Mouse (Mus musculus) layer of hippocampus, postnatal 36 days (tissue): Measurements from ENCODE around the gene Rad1. TPM values are rescaled to one million over a fixed set of nuclear protein-coding genes. Genes with fewer than 3 reads are reported as not detected.
"Not testable (repeated sequence)": the region's sequence is repeated elsewhere in the genome, so short reads cannot be mapped to it uniquely, and the experiment has no call there.

ENCODE experiments used
- DNase-seq, 2 experiments: peaks; one replicate each; pipeline ENCODE4 v3.0.0; 2022
- total RNA-seq, 2 experiments: library from RNA; stranded (reverse); gene quantifications; 2 replicates each; pipeline ENCODE4 v1.2.3; 2021

The Rad1 gene
- total RNA-seq, 2 experiments from 2014 or later, result 12.7 to 13.5 TPM

DNA sequence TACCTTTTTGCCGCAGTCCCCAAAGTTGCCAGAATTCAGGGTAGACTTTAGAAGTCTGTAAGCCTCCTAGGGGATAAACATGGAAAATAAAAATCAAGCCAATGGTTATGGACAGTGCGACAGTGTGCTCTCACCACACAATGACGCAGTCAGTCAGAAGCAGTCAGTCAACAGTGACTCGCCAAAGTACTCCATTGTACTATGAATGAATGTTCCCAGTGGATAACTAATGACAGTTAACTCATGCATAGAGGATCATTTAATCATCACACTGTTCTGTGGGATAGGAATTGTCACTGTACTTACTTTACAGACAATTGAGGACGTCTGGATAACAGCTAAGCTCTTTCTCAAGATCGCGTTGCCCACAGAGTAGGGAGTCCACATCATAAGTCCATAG is 29.3 kb downstream of the Rad1 start:
- DNase-seq, result no peak

DNA sequence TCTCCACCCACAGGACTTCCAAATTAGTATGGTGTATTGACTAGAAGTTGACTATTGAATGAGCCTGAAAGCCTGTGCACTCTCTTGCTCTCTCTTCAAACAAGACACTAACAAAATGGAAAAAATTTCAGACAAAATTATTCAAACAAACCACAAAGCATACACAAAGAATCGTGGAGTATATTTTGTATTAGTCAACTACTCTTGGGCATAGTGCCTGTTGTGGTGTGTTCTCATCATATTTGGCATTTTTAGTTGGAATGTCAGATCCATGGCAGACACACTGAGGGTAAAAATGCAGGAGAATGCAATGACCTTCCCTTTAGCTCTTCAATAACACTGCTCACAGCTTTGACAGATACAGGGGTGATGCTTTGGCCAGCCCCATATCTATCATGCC is 40.1 kb downstream of the Rad1 start:
- DNase-seq, result no peak

DNA sequence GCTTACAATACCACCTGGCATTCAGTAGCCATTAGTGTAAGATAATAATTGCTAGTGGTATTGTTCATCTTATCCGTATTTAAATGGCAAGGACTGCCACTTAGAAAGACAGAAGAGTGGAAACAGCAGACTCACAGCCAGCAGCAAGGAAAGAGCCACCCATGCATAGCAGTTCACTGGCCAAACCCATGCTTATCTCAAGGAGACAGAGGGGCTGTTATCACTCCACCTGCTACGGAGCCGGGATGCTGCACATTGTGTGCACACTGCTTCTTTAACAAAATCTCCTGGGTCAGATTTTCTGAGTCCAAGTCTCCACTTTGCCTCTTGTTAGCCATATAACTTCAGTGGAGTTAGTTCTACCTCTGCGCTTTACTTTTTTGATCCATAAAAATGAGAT is 45.5 kb downstream of the Rad1 start:
- DNase-seq, result no peak

DNA sequence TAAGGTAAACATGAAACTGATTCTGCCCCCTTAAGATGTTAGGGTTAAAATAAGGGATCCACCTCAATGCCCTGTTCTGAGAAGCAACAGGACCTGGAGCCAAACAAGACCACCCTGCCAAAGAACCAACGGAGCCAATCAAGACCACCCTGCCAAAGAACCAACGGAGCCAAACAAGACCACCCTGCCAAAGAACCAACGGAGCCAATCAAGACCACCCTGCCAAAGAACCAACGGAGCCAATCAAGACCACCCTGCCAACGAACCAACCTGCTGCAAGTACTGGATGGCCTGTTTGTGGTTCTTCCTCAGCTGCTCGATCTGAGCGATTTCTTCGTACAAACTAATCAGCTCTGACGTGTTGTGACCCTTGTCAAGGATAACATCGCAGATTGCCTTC is 47.5 kb downstream of the Rad1 start:
- DNase-seq, result not testable (repeated sequence)

DNA sequence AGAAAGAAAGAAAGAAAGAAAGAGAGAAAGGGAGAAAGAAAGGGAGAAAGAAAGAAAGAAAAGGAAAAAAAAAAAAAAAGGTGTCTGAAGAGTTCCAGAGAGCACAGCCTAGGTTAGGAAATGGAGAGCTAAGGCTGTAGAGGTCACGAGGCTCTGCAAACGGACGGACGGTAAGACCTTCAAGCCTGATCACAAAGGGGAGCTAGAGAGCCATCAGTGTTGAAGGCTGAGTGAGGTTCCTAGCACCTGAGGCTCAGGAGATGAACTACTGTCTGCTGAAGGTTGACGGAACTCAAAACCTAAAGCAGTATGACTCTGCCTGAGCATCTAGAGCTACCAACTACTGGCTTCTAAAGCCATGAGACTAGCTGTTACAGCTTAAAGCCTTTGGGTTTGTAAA is 48.8 kb downstream of the Rad1 start:
- DNase-seq, result no peak

DNA sequence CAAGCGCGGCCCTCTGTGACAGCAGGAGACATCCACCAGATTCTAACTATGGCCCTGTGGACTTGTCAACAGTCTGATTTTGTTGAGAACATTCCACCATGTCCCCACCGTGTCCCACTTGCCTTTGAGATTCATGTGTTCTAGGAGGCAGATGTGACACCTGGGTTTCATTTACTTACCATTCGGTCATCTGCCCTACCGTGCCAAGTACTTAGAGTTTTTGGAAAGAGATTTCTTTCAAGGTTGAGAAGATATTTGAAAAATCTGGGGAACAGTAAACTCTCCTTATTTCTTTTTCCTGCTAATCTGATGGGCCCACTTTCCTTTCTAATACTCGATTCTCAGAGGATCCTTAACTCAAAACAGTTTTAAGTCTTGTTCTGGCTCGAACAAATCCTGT is 50.2 kb downstream of the Rad1 start:
- DNase-seq, result no peak

DNA sequence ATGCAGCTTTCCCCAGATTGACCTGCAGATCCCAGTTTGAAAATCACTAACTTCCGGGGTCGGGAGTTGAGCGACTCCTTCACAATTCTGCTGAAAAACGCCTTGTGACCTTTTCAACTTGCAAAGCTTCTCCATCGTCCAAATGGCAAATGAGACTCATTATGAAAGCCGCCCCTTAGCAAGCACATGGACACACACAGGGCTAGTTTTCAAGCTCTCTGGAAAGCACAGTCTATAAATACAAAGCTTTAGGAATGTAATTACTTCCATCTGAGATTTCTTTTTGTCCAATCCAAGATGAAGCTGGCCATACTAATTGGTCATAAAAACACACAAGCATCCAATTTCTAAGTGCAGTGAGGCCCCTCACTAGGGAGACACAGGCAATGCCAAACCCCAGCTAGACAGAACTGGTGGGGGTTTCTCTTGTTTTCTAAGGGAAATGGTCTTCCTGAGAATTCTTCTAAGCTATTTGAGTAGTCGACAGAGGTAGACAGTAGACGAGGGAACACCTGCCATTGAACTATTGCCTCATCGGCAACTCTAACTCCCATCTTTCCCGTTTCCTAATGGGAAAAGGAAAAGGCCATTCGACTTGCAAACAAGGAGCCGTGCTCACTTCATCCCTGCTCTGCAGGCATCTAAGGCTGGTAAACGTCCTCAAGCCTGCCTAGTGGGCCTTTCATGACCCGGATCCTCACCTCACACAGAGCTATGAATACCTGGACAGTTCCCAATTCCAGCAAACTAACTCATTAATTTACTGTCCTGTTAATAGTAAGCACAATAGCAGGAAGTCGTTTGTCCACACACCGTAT is 54.7 kb downstream of the Rad1 start:
- no peak for DNase-seq

Other genes with a start within 250 kb of the Rad1 start
- gene Gm21973, start 160.6 kb upstream of the Rad1 start, total RNA-seq, result not detected
- gene Agxt2, start 127.5 kb upstream of the Rad1 start, total RNA-seq, result not detected
- 10 to 100 TPM; 25.7 to 26.4 TPM for gene Dnajc21, start 15.5 kb upstream of the Rad1 start, total RNA-seq
- 10 to 100 TPM; 26.6 to 27.4 TPM for gene Brix1, start 71 bp upstream of the Rad1 start, total RNA-seq
- not detected for gene Ttc23l, start 72.7 kb downstream of the Rad1 start, total RNA-seq
- gene Rai14, start 228.6 kb downstream of the Rad1 start, total RNA-seq, result 1 to 10 TPM; 4.8 to 5.6 TPM